Mouse (Mus musculus): ENCODE measurements at regions not wholly inside any gene's neighbourhood (a gene's known extent, or its start where the extent isn't known, plus 50 kb on each side); places are given as distances from the start of the nearest gene placed in this dataset.
"Not testable (repeated sequence)": the region's sequence is repeated elsewhere in the genome, so short reads cannot be mapped to it uniquely, and the experiment has no call there.

- not testable (repeated sequence) for DNase-seq (ENCODE audit: low spot score)
These were observed 475.7 kb upstream of the Gulo start for GRCm38 (mm10) chr14:66484751-66485150.

- no peak for DNase-seq (ENCODE audit: low spot score)
These were observed 470.2 kb upstream of the Gulo start for GRCm38 (mm10) chr14:66479181-66479580.

- no peak for DNase-seq (ENCODE audit: low spot score)
These were observed 469.6 kb upstream of the Gulo start for GRCm38 (mm10) chr14:66478562-66478961.

- no peak for DNase-seq (ENCODE audit: low spot score)
These were observed 466.0 kb upstream of the Gulo start for GRCm38 (mm10) chr14:66475026-66475425.

GRCm38 (mm10) chr14:66473251-66473550 is 464.2 kb upstream of the Gulo start:
- no peak for DNase-seq (ENCODE audit: low spot score)

GRCm38 (mm10) chr14:66472537-66473250 is 463.7 kb upstream of the Gulo start:
- DNase-seq (ENCODE audit: low spot score): no peak

- DNase-seq (ENCODE audit: low spot score): no peak
These were observed 453.1 kb upstream of the Gulo start for GRCm38 (mm10) chr14:66462081-66462480.

- no peak for DNase-seq (ENCODE audit: low spot score)
These were observed 451.8 kb upstream of the Gulo start for GRCm38 (mm10) chr14:66460795-66461194.

- no peak for DNase-seq (ENCODE audit: low spot score)
These were observed 449.7 kb upstream of the Gulo start for GRCm38 (mm10) chr14:66458696-66459095.

- no peak for DNase-seq (ENCODE audit: low spot score)
These were observed 448.3 kb upstream of the Gulo start for GRCm38 (mm10) chr14:66457300-66457699.

- DNase-seq (ENCODE audit: low spot score): no peak
These were observed 443.8 kb upstream of the Gulo start for GRCm38 (mm10) chr14:66452828-66453227.

GRCm38 (mm10) chr14:66450351-66450750 is 441.3 kb upstream of the Gulo start:
- DNase-seq (ENCODE audit: low spot score): no peak

GRCm38 (mm10) chr14:66442576-66442975 is 433.6 kb upstream of the Gulo start:
- DNase-seq (ENCODE audit: low spot score): no peak

GRCm38 (mm10) chr14:66441825-66442224 is 432.8 kb upstream of the Gulo start:
- peak; percentile 52 for DNase-seq (ENCODE audit: low spot score)

GRCm38 (mm10) chr14:66438572-66438971 is 429.6 kb upstream of the Gulo start:
- DNase-seq (ENCODE audit: low spot score): no peak

GRCm38 (mm10) chr14:66438001-66438400 is 429.0 kb upstream of the Gulo start:
- no peak for DNase-seq (ENCODE audit: low spot score)

GRCm38 (mm10) chr14:66431630-66432029 is 422.6 kb upstream of the Gulo start:
- DNase-seq (ENCODE audit: low spot score): no peak

- no peak for DNase-seq (ENCODE audit: low spot score)
These were observed 415.1 kb upstream of the Gulo start for GRCm38 (mm10) chr14:66424141-66424540.
